Mouse (Mus musculus) G1E (cell line): ENCODE data around the gene Tlk2. TPM values are rescaled to one million over a fixed set of nuclear protein-coding genes. Genes with fewer than 3 reads are reported as not detected.

ENCODE experiments used
- ATAC-seq: 2 replicates; pipeline ENCODE4 v1.8.0; 2016; ENCODE audit warnings: mild to moderate bottlenecking; ENCODE audit not compliant: insufficient number of reproducible peaks, poor library complexity, low FRiP score, severe bottlenecking; ENCODE audit errors: extremely low read depth
- DNase-seq: peaks from one replicate; pipeline ENCODE4 v3.0.0; 2012; ENCODE audit warnings: low spot score
- H3K27me3 ChIP-seq: 2 replicates; pipeline ENCODE4 v1.6.1; 2012; ENCODE audit warnings: mild to moderate bottlenecking, low read length, inconsistent platforms; ENCODE audit not compliant: insufficient read depth
- H3K36me3 ChIP-seq: replicated peaks from 2 replicates; pipeline ENCODE3; 2012; ENCODE audit warnings: mild to moderate bottlenecking, inconsistent platforms
- H3K4me1 ChIP-seq: 2 replicates; pipeline ENCODE4 v1.6.1; 2012; ENCODE audit warnings: low read depth, low read length, inconsistent platforms, mixed read lengths; ENCODE audit not compliant: insufficient read depth
- H3K4me3 ChIP-seq: 2 replicates; pipeline ENCODE4 v1.5.1; 2012; ENCODE audit warnings: low read depth, mild to moderate bottlenecking, inconsistent platforms, low read length, moderate library complexity, mixed read lengths
- H3K9me3 ChIP-seq: replicated peaks from 2 replicates; pipeline ENCODE4 v1.6.1; 2012; ENCODE audit warnings: inconsistent platforms
- CTCF ChIP-seq: IDR thresholded peaks from 2 replicates; pipeline ENCODE4 v1.5.1; 2012; ENCODE audit warnings: low read depth, low read length, inconsistent platforms, mixed read lengths
- GATA1 ChIP-seq: IDR thresholded peaks from 2 replicates; pipeline ENCODE4 v1.6.1; 2012; ENCODE audit warnings: borderline replicate concordance, low read length, inconsistent platforms, mixed read lengths
- GATA2 ChIP-seq: IDR thresholded peaks from 2 replicates; pipeline ENCODE4 v1.6.1; 2012; ENCODE audit warnings: low read depth, low read length, inconsistent platforms, borderline replicate concordance
- POLR2AphosphoS5 ChIP-seq: IDR thresholded peaks from 2 replicates; pipeline ENCODE4 v1.6.1; 2012; ENCODE audit warnings: low read depth, low read length, inconsistent platforms; ENCODE audit not compliant: insufficient replicate concordance
- TAL1 ChIP-seq: conservative IDR thresholded peaks from 2 replicates; pipeline ENCODE4 v1.6.1; 2012; ENCODE audit warnings: low read depth, low read length, inconsistent platforms, mixed read lengths
- polyA plus RNA-seq: library from polyadenylated mRNA; stranded (reverse); fragments of >175 nt; gene quantifications from 2 replicates; pipeline ENCODE4 v1.2.3, GENCODE M21; 2012
- total RNA-seq, 2 experiments: library from RNA; stranded (forward) in 1 of 2; stranded (reverse) in 1 of 2; fragments of 200-1000 nt in 1 of 2; fragments of >200 nt in 1 of 2; fragmentation: Nextera tagmentation in 1 of 2; gene quantifications; 2 replicates each; pipeline ENCODE4 v1.2.3; 2014 to 2017

The Tlk2 gene
- total and polyA plus RNA-seq, 3 experiments: 20.4 to 187 (median 102) TPM

- DNase-seq: no peak
- Histone ChIP-seq H3K9me3 (no peaks in the 10 kb centered on the region), H3K4me1 (peaks cover 6% of the 10 kb centered on the region), H3K36me3 (peaks cover 9% of the 10 kb centered on the region), H3K27me3 (peaks cover 45% of the 10 kb centered on the region), H3K4me3 (no peak overlapping the region)
- no peak for ATAC-seq
- no peak for TF ChIP-seq CTCF
- TF ChIP-seq TAL1: no peak
- TF ChIP-seq POLR2AphosphoS5: no peak
- no peak for TF ChIP-seq GATA2
- no peak for TF ChIP-seq GATA1
Observed at GRCm38 (mm10) chr11:105293101-105293581, 114.5 kb downstream of the Tlk2 start.

DNA sequence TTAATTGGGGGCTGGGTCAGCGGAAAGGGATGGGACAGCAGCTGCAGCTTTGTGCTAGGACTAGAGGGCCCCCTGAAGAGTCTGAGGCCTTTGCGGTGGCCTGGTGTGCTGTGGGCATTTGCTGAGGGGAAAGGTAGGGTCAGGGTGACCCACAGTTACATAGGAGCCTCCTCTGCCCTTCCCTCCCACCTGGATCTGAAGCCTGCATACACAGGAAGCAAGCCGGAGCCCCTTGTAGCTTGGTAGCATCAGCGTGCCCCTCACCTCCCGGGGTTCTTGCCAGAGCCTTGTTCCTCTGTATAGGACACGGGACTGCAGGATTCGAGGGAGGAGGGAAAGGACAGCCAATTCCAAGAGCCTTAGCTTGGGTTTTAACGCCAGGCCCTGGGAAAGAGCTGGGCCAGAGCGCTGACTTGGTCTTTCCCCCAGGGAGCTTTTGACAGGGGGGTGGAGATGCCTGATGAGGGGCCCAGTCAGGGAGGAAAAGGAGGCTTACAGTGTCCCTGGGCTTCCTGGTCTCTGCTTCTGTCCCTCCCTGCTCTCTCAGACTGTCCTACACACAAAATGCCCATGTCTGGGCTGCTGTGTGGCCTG, 115.4 kb downstream of the Tlk2 start:
- no peak overlapping the region for H3K4me3 ChIP-seq
- no peaks in the 10 kb centered on the region for H3K9me3 ChIP-seq
- ATAC-seq (no peak), DNase-seq (no peak)
- peaks cover 6% of the 10 kb centered on the region for H3K4me1 ChIP-seq
- TF ChIP-seq CTCF: no peak
- no peak for TF ChIP-seq TAL1
- no peak for TF ChIP-seq POLR2AphosphoS5
- TF ChIP-seq GATA1: no peak
- no peak for TF ChIP-seq GATA2
- peaks cover 45% of the 10 kb centered on the region for H3K27me3 ChIP-seq
- H3K36me3 ChIP-seq: peaks cover 4% of the 10 kb centered on the region

DNA sequence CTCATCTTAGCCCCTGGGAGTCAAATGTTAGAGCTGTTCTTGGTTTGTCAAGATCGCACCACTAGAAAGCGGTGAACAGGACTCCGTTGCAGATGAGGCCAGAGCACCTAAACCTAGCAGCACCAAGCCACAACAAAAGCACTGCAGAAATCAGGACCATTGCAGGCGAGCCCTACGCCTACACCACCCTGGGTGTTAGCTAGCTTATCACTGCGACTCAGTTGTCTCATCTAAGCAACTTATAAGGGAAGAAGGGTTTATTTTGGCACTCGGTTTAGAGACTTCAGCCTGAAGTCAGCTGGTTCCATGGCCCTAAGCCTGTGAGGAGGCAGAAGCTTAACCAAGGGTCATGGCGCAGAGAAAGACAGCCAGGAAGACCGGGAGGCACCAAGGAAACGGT, 117.5 kb downstream of the Tlk2 start:
- Histone ChIP-seq H3K9me3 (no peaks in the 10 kb centered on the region), H3K36me3 (no peaks in the 10 kb centered on the region), H3K4me3 (no peak overlapping the region), H3K27me3 (peaks cover 58% of the 10 kb centered on the region), H3K4me1 (peaks cover 6% of the 10 kb centered on the region)
- ATAC-seq (no peak), DNase-seq (no peak)
- TF ChIP-seq TAL1 (no peak), GATA2 (no peak), GATA1 (no peak), POLR2AphosphoS5 (no peak), CTCF (no peak)

GRCm38 (mm10) chr11:105310197-105310596, 131.6 kb downstream of the Tlk2 start:
- TF ChIP-seq TAL1: no peak
- TF ChIP-seq GATA1: no peak
- no peak for TF ChIP-seq GATA2
- TF ChIP-seq POLR2AphosphoS5: no peak
- no peaks in the 10 kb centered on the region for H3K9me3 ChIP-seq
- H3K4me1 ChIP-seq: no peaks in the 10 kb centered on the region
- no peak overlapping the region for H3K4me3 ChIP-seq
- ATAC-seq (no peak), DNase-seq (no peak)
- H3K36me3 ChIP-seq: no peaks in the 10 kb centered on the region
- H3K27me3 ChIP-seq: peaks cover 21% of the 10 kb centered on the region; the same call in 1 of the 2 replicates

DNA sequence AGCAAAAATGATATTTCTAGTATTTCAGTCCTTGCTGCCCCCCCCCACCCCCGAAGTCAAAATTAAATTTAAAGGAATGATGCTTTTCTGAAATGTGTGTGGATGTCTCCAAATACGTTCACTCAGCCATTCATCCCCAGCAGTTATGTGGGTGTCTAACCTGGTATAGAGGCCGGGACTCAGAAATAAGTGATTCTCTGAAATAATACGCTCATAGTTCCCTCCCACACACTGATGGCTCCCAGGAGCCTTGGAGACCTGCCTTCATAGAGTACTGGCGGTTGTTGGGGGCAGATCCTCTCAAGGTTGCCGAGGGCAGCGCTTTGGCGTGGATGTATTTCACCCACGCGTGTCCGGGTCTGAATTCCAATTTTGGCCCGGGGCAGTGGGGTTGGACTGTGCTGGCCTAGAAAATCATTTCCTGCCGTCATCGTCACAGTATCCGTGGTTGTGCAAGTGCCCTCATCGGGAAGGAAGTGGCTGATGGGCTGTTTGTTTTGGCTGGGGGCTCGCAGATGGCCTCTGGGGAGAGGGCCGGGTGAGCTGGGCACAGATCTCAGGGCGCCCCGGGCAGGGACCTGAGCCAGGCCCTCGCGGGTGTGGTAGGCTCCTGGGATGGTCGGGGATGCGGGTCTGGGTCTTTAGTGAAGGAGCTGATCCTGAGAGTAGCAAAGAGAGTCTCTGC, 132.8 kb downstream of the Tlk2 start:
- TF ChIP-seq GATA2: no peak
- ATAC-seq: no peak

GRCm38 (mm10) chr11:105312311-105312942, 133.8 kb downstream of the Tlk2 start:
- Histone ChIP-seq H3K4me1 (no peaks in the 10 kb centered on the region), H3K4me3 (no peak overlapping the region), H3K27me3 (peaks cover 31% of the 10 kb centered on the region), H3K9me3 (no peaks in the 10 kb centered on the region), H3K36me3 (no peaks in the 10 kb centered on the region)
- DNase-seq: no peak
- TF ChIP-seq POLR2AphosphoS5 (no peak), CTCF (no peak), GATA2 (no peak), TAL1 (no peak), GATA1 (no peak)
- ATAC-seq: no peak

More for the DNA sequence above, 132.8 kb downstream of the Tlk2 start:
- no peak for DNase-seq
- Histone ChIP-seq H3K27me3 (peaks cover 28% of the 10 kb centered on the region; the same call in 1 of the 2 replicates), H3K4me3 (no peak overlapping the region), H3K36me3 (no peaks in the 10 kb centered on the region), H3K4me1 (no peaks in the 10 kb centered on the region), H3K9me3 (no peaks in the 10 kb centered on the region)
